Mouse (Mus musculus) liver, postnatal 0 days (tissue): ENCODE data around the gene Tcf3. TPM values are rescaled to one million over a fixed set of nuclear protein-coding genes. Genes with fewer than 3 reads are reported as not detected.

ENCODE experiments used
- ATAC-seq: fragments of 200-750 bp; cut with Nextera tagmentation; 2 replicates; pipeline ENCODE4 v1.8.0; 2017; ENCODE audit warnings: mild to moderate bottlenecking, moderate library complexity
- DNase-seq: peaks from one replicate; pipeline ENCODE4 v3.0.0-alpha.2; 2016
- H3K27ac ChIP-seq: fragments of 300-500 bp; sonication (generic); 2 replicates; pipeline ENCODE4 v1.5.1; 2014; ENCODE audit warnings: antibody characterized with exemption, moderate library complexity, mild to moderate bottlenecking, low read depth
- H3K27me3 ChIP-seq: fragments of 300-500 bp; sonication (generic); 2 replicates; pipeline ENCODE4 v1.6.1; 2014; ENCODE audit warnings: low read length, control low read depth, mixed read lengths; ENCODE audit not compliant: insufficient read depth
- H3K36me3 ChIP-seq: fragments of 300-500 bp; sonication (generic); replicated peaks from 2 replicates; pipeline ENCODE4 v1.6.1; 2014; ENCODE audit warnings: mild to moderate bottlenecking, control low read depth, low read length, moderate library complexity, mixed read lengths; ENCODE audit not compliant: insufficient read depth
- H3K4me1 ChIP-seq: fragments of 300-500 bp; sonication (generic); 2 replicates; pipeline ENCODE4 v1.6.1; 2014; ENCODE audit warnings: antibody characterized with exemption, mild to moderate bottlenecking, control low read depth; ENCODE audit not compliant: insufficient read depth
- H3K4me2 ChIP-seq: fragments of 300-500 bp; sonication (generic); 2 replicates; pipeline ENCODE4 v1.6.1; 2014; ENCODE audit warnings: low read depth, mild to moderate bottlenecking, low read length, moderate library complexity, mixed read lengths
- H3K4me3 ChIP-seq: fragments of 300-500 bp; sonication (generic); 2 replicates; pipeline ENCODE4 v1.5.1; 2014; ENCODE audit warnings: low read depth, low read length
- H3K9ac ChIP-seq: fragments of 300-500 bp; sonication (generic); replicated peaks from 2 replicates; pipeline ENCODE4 v1.6.1; 2014; ENCODE audit warnings: mild to moderate bottlenecking, moderate library complexity
- H3K9me3 ChIP-seq: fragments of 300-500 bp; sonication (generic); 2 replicates; pipeline ENCODE4 v1.6.1; 2016; ENCODE audit warnings: mild to moderate bottlenecking, control low read depth, low read length, mixed read lengths
- CTCF ChIP-seq: sonication (generic); IDR thresholded peaks from 2 replicates; pipeline ENCODE4 v1.5.1; 2016; ENCODE audit warnings: antibody characterized with exemption, low read depth
- EP300 ChIP-seq: IDR thresholded peaks from 2 replicates; pipeline ENCODE4 v1.6.1; 2016; ENCODE audit warnings: antibody characterized with exemption, low read depth, mild to moderate bottlenecking
- WGBS: fragments of 180-500 bp; shearing (Covaris S2); extraction: QIAGEN DNeasy Blood & Tissue Kit; methylation state at CpG from one replicate; pipeline ENCODE4 v1.1.7; 2014; ENCODE audit not compliant: insufficient replicate concordance; 5-methylcytosine and 5-hydroxymethylcytosine counted together
- polyA plus RNA-seq: library from polyadenylated mRNA; unstranded; fragments of >200 nt; fragmentation: Nextera tagmentation; extraction: Ambion mirVana; gene quantifications from 2 replicates; pipeline ENCODE4 v1.2.1, GENCODE M21; 2015

Tcf3 gene
- polyA plus RNA-seq, 1 experiment from 2014 or later: 28.2 TPM

DNA sequence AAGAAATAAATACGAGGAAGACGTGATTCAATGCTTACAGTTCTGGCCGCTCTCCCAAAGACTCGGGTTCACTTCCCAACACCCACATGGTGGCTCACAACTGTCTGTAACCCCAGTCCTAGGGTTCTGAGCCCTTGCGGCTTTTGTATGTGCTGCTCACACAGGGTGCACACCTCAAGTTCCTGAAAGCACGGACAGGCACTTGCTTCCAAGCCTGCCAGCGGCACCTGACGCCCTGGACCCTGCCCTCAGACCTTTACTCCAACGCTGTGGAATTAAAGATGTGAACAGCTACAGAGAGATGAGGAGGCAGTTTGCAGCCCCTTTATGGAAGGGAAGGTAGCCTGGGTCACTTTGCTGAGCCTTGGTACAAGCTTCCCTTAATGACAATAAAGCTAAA is 42.8 kb downstream of the Tcf3 start:
- no peak overlapping the region for H3K9ac ChIP-seq
- H3K4me2 ChIP-seq: no peak overlapping the region
- TF ChIP-seq EP300 (no peak), CTCF (no peak)
- H3K9me3 ChIP-seq: no peaks in the 10 kb centered on the region
- peaks cover 28% of the 10 kb centered on the region for H3K4me1 ChIP-seq
- peaks cover 10% of the 10 kb centered on the region; the same call in 1 of the 2 replicates for H3K27me3 ChIP-seq
- no peak overlapping the region for H3K4me3 ChIP-seq
- peaks cover 42% of the 10 kb centered on the region for H3K36me3 ChIP-seq
- DNase-seq: no peak
- no peak for ATAC-seq
- H3K27ac ChIP-seq: no peak overlapping the region
- 78% methylated on average over 9 of the region's 9 CpGs for WGBS

DNA sequence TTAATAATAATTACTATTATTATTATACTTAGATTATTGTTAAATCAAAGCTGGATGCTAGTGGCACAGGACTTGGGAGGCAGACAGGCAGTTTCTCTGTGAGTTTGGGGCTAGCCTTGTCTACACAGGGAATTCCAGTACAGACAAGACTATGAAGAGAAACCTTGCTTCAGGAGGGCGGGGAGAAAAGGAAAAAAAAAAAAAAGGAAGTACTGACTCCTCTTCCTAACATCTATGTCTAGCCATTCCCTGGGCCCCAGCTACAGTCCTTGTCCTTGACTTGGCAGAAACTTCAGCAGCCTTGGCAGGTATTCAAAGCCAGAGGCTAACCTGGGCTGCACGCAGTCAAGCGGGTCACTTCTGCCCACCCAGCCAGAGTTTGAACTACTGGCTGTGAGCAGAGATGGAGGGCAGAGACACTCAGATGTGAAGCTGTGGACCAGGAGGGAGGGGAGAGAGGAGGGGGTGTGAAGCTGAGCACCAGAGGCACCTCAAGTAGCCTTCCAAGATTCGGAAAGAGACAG is 44.2 kb downstream of the Tcf3 start:
- WGBS: 54% methylated on average over 4 of the region's 4 CpGs
- peaks cover 43% of the 10 kb centered on the region for H3K4me1 ChIP-seq
- ATAC-seq: no peak
- H3K4me2 ChIP-seq: no peak overlapping the region
- H3K36me3 ChIP-seq: peaks cover 29% of the 10 kb centered on the region
- no peak overlapping the region for H3K9ac ChIP-seq
- DNase-seq: no peak
- H3K27ac ChIP-seq: no peak overlapping the region
- H3K27me3 ChIP-seq: peaks cover 10% of the 10 kb centered on the region; the same call in 1 of the 2 replicates
- no peak overlapping the region for H3K4me3 ChIP-seq
- TF ChIP-seq CTCF (no peak), EP300 (no peak)
- no peaks in the 10 kb centered on the region for H3K9me3 ChIP-seq

DNA sequence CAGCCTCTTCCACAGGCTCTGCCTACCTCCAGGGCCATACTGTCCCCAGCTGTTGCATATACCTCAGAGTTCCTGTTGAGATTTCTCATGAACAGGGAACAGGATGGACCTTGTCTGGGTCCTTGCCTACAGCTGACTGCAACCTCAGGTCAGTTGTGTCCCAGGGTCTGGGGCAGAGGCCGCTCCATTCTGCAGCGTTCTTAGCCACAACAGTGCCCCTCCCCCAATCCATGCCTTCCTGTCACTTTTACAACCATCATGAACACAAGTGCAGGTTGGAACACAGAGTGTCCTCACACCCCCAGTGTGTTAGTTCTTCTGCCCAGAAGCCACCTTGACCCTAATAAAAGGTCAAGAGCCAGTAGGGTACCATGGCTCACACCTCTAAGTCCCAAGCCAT is 44.7 kb downstream of the Tcf3 start:
- whole genome bisulfite sequencing: 18% methylated on average over 2 of the region's 2 CpGs
- peaks cover 10% of the 10 kb centered on the region; the same call in 1 of the 2 replicates for H3K27me3 ChIP-seq
- peaks cover 24% of the 10 kb centered on the region for H3K36me3 ChIP-seq
- ATAC-seq (no peak), DNase-seq (no peak)
- TF ChIP-seq CTCF (no peak), EP300 (no peak)
- H3K9me3 ChIP-seq: no peaks in the 10 kb centered on the region
- no peak overlapping the region; the same call in 1 of the 2 replicates for H3K4me2 ChIP-seq
- H3K9ac ChIP-seq: no peak overlapping the region
- H3K4me1 ChIP-seq: peaks cover 46% of the 10 kb centered on the region
- H3K27ac ChIP-seq: no peak overlapping the region
- no peak overlapping the region for H3K4me3 ChIP-seq

DNA sequence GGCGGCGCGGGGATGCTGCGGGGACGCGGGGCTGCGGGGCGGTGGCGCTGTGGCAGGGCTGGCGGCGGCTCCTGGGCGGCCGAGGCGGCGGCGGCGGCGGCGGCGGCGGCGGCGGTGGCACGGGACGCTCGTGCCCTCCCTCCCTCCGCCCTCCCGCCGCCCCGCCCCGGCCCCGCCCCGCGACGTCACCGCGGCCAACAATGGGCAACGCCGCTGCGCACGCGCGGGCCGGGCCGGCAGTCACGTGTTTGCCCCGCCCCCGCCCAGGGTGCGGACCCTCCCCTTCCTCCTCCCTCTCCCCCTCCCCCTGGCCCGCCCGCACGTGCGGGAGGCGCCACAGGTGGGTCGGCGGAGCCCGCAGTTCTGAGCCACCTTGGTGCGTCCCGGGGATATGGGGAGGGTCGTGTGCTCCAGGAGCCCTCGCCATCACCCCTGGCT is 45.9 kb downstream of the Tcf3 start, which contains the start of gene Mex3d:
Gene Mex3d, minus strand, starts transcription at position 138 of the 438 bp plus-strand sequence.
- peaks cover 46% of the 10 kb centered on the region for H3K4me1 ChIP-seq
- TF ChIP-seq CTCF: no peak
- TF ChIP-seq EP300: no peak
- peak within 1 kb of the TSS; percentile 63 for H3K4me3 ChIP-seq
- ATAC-seq (peak; percentile 75), DNase-seq (peak; percentile 93)
- H3K27ac ChIP-seq: peak within 1 kb of the TSS; percentile 57
- H3K4me2 ChIP-seq: peak within 1 kb of the TSS; percentile 99
- H3K9ac ChIP-seq: peak within 1 kb of the TSS; percentile 76
- no peaks in the 10 kb centered on the region for H3K9me3 ChIP-seq
- H3K36me3 ChIP-seq: peaks cover 12% of the 10 kb centered on the region
- H3K27me3 ChIP-seq: peaks cover 10% of the 10 kb centered on the region; the same call in 1 of the 2 replicates
- WGBS: 4% methylated on average over 5 of the region's 61 CpGs

DNA sequence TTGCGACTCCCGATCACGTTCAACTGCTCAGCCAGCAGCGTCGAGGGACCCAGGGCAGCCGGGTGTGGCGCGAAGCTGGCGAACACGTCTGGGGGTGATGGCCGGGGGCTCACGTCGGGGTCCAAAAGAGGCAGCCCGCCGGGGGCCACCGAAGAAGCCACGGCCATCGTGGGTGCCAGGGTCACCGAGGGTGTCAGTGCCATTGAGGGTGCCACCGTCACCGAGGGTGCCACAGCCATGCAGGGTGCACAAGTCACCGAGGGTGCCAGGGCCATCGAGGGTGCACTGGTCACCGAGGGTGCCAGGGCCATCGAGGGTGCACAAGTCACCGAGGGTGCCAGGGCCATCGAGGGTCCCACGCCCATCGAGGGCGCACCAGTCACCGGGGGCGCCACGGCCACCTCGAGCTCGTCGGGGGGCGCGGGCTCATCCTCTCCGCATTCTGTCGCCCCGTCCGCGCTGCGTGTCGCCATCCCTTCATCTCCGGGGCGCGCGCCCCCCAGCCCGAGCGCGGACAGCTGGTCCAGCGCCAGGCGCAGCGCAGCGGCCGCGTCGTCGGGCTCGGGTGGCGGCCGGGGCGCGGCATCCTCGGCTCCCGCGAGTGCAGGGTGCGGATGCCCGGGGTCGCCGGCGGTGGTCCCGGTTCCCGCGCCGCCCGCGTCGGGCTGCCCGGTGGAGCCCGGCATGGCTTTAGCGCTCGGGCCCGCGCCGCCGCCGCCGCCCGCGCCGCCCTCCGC is 46.5 kb downstream of the Tcf3 start:
- peaks cover 12% of the 10 kb centered on the region for H3K36me3 ChIP-seq
- DNase-seq (peak; percentile 38), ATAC-seq (peak; percentile 9)
- peaks cover 10% of the 10 kb centered on the region; the same call in 1 of the 2 replicates for H3K27me3 ChIP-seq
- peak overlapping the region; percentile 99 for H3K4me2 ChIP-seq
- H3K27ac ChIP-seq: peak overlapping the region; percentile 57; the same call in 1 of the 2 replicates
- no peaks in the 10 kb centered on the region for H3K9me3 ChIP-seq
- H3K9ac ChIP-seq: peak overlapping the region; percentile 76
- WGBS: 3% methylated on average over 63 of the region's 94 CpGs
- peak overlapping the region; percentile 63 for H3K4me3 ChIP-seq
- H3K4me1 ChIP-seq: peaks cover 46% of the 10 kb centered on the region
- no peak for TF ChIP-seq EP300
- TF ChIP-seq CTCF: no peak
